Mouse (Mus musculus): ENCODE data around the gene Aff1. TPM values are rescaled to one million over a fixed set of nuclear protein-coding genes. Genes with fewer than 3 reads are reported as not detected.

Aff1 gene
- polyA plus RNA-seq, 1 experiment, result not detected

GRCm38 (mm10) chr5:103701466-103701865 is 9.3 kb downstream of the Aff1 start:
- Histone ChIP-seq H3K4me3 (ENCODE audit: insufficient read depth, low read depth, low read length) (no peak overlapping the region), H3K4me1 (ENCODE audit: control insufficient read depth, insufficient read depth, low read length) (no peaks in the 10 kb centered on the region), H3K27ac (ENCODE audit: insufficient read depth, low read depth, low read length) (no peak overlapping the region)
- TF ChIP-seq CTCF (IDR thresholded peaks at IDR 0.05; ENCODE audit: insufficient read depth, low read depth, low read length), result no peak
- 78% methylated on average over 3 of the region's 3 CpGs for WGBS

- TF ChIP-seq POLR2A (IDR thresholded peaks at IDR 0.05; ENCODE audit: insufficient read depth, low read depth, low read length), result no peak
- no peak for TF ChIP-seq CTCF (IDR thresholded peaks at IDR 0.05; ENCODE audit: insufficient read depth, low read depth, low read length)
- Histone ChIP-seq H3K4me3 (ENCODE audit: insufficient read depth, low read depth, low read length) (no peak overlapping the region), H3K27ac (ENCODE audit: insufficient read depth, low read depth, low read length) (no peak overlapping the region), H3K4me1 (ENCODE audit: control insufficient read depth, insufficient read depth, low read length) (no peaks in the 10 kb centered on the region)
- 81% methylated on average over 6 of the region's 6 CpGs for WGBS
Observed at GRCm38 (mm10) chr5:103702527-103702926, 10.4 kb downstream of the Aff1 start.

DNA sequence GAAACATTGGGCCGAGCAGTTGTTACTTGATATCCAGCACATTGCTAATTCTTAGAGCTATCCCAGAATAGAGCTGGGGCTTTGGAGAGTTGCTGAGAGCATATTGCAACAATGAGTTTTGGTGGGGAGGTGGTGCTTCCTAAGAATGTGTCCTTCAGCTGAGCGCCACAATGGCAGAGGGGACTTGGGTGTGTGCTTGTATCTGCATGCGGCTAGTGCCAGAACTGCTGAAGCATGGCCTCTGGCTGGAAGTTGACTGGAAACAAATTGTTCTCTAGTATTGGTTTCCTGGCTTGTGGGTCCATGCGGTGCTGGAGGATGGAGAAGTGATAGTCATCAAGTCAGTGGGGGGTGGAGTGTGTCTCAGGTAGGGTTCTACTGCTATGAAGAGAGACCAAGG is 13.2 kb downstream of the Aff1 start:
- H3K4me1 ChIP-seq (ENCODE audit: control insufficient read depth, insufficient read depth, low read length), result no peaks in the 10 kb centered on the region
- no peak overlapping the region for H3K27ac ChIP-seq (ENCODE audit: insufficient read depth, low read depth, low read length)
- TF ChIP-seq POLR2A (IDR thresholded peaks at IDR 0.05; ENCODE audit: insufficient read depth, low read depth, low read length) (no peak), CTCF (IDR thresholded peaks at IDR 0.05; ENCODE audit: insufficient read depth, low read depth, low read length) (no peak)
- H3K4me3 ChIP-seq (ENCODE audit: insufficient read depth, low read depth, low read length), result no peak overlapping the region
- 96% methylated on average over 4 of the region's 4 CpGs for WGBS

GRCm38 (mm10) chr5:103705874-103706273 is 13.7 kb downstream of the Aff1 start:
- no peaks in the 10 kb centered on the region for H3K4me1 ChIP-seq (ENCODE audit: control insufficient read depth, insufficient read depth, low read length)
- H3K4me3 ChIP-seq (ENCODE audit: insufficient read depth, low read depth, low read length), result no peak overlapping the region
- TF ChIP-seq CTCF (IDR thresholded peaks at IDR 0.05; ENCODE audit: insufficient read depth, low read depth, low read length) (no peak), POLR2A (IDR thresholded peaks at IDR 0.05; ENCODE audit: insufficient read depth, low read depth, low read length) (no peak)
- H3K27ac ChIP-seq (ENCODE audit: insufficient read depth, low read depth, low read length), result no peak overlapping the region
- WGBS, result 77% methylated on average over 1 of the region's 1 CpGs

- WGBS, result 90% methylated on average over 3 of the region's 3 CpGs
Observed at GRCm38 (mm10) chr5:103709044-103709443, 16.9 kb downstream of the Aff1 start.

DNA sequence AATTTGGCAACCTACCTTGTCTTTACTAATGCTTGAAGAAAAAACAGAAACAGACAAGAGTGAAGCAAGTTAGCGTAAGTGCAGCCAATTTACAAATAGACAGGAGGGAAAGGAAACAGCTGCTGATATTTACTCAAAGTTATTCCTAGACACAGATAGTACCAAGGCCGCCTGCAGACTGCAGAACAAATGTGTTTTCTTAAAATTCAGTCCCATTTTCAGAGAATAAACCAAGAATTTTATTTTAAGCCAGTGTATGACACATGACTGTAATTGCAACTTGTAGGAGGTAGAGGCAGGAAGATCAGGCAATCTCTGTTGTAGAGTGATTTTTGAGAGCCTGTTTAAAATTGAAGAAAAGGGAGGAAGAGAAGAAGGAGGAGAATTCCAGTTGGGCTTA is 19.7 kb downstream of the Aff1 start:
- TF ChIP-seq CTCF (IDR thresholded peaks at IDR 0.05; ENCODE audit: insufficient read depth, low read depth, low read length) (no peak), POLR2A (IDR thresholded peaks at IDR 0.05; ENCODE audit: insufficient read depth, low read depth, low read length) (no peak)
- Histone ChIP-seq H3K27ac (ENCODE audit: insufficient read depth, low read depth, low read length) (no peak overlapping the region), H3K4me3 (ENCODE audit: insufficient read depth, low read depth, low read length) (no peak overlapping the region), H3K4me1 (ENCODE audit: control insufficient read depth, insufficient read depth, low read length) (no peaks in the 10 kb centered on the region)
- 54% methylated on average over 2 of the region's 2 CpGs for WGBS

More at GRCm38 (mm10) chr5:103709044-103709443, 16.9 kb downstream of the Aff1 start:
- TF ChIP-seq CTCF (IDR thresholded peaks at IDR 0.05; ENCODE audit: insufficient read depth, low read depth, low read length) (no peak), POLR2A (IDR thresholded peaks at IDR 0.05; ENCODE audit: insufficient read depth, low read depth, low read length) (no peak)
- Histone ChIP-seq H3K4me1 (ENCODE audit: control insufficient read depth, insufficient read depth, low read length) (no peaks in the 10 kb centered on the region), H3K27ac (ENCODE audit: insufficient read depth, low read depth, low read length) (no peak overlapping the region), H3K4me3 (ENCODE audit: insufficient read depth, low read depth, low read length) (no peak overlapping the region)

DNA sequence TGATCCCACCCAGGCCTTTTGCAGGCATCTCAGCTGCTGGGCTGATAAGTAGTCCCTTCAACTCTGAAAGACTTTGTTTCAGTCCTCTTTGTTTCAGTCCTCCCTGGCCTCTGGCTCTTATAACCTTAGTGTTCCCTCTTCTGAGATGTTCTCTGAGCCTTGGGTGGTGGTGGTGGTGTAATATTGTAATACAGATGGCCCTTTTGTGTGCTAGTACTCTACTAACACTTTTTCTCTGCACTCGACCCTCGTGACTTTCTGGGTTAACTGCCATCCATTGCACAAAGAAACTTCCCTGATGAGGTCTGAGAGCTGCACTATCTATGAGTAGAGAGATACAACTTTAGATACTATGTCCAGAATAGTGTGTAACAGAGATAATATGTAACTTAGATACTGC is 21.2 kb downstream of the Aff1 start:
- Histone ChIP-seq H3K27ac (ENCODE audit: insufficient read depth, low read depth, low read length) (no peak overlapping the region), H3K4me1 (ENCODE audit: control insufficient read depth, insufficient read depth, low read length) (no peaks in the 10 kb centered on the region), H3K4me3 (ENCODE audit: insufficient read depth, low read depth, low read length) (no peak overlapping the region)
- TF ChIP-seq CTCF (IDR thresholded peaks at IDR 0.05; ENCODE audit: insufficient read depth, low read depth, low read length) (no peak), POLR2A (IDR thresholded peaks at IDR 0.05; ENCODE audit: insufficient read depth, low read depth, low read length) (no peak)
- 81% methylated on average over 2 of the region's 2 CpGs for WGBS

GRCm38 (mm10) chr5:103714943-103715342 is 22.8 kb downstream of the Aff1 start:
- H3K27ac ChIP-seq (ENCODE audit: insufficient read depth, low read depth, low read length), result no peak overlapping the region
- H3K4me1 ChIP-seq (ENCODE audit: control insufficient read depth, insufficient read depth, low read length), result no peaks in the 10 kb centered on the region
- 91% methylated on average over 6 of the region's 6 CpGs for WGBS
- H3K4me3 ChIP-seq (ENCODE audit: insufficient read depth, low read depth, low read length), result no peak overlapping the region
- TF ChIP-seq CTCF (IDR thresholded peaks at IDR 0.05; ENCODE audit: insufficient read depth, low read depth, low read length), result no peak
- no peak for TF ChIP-seq POLR2A (IDR thresholded peaks at IDR 0.05; ENCODE audit: insufficient read depth, low read depth, low read length)

DNA sequence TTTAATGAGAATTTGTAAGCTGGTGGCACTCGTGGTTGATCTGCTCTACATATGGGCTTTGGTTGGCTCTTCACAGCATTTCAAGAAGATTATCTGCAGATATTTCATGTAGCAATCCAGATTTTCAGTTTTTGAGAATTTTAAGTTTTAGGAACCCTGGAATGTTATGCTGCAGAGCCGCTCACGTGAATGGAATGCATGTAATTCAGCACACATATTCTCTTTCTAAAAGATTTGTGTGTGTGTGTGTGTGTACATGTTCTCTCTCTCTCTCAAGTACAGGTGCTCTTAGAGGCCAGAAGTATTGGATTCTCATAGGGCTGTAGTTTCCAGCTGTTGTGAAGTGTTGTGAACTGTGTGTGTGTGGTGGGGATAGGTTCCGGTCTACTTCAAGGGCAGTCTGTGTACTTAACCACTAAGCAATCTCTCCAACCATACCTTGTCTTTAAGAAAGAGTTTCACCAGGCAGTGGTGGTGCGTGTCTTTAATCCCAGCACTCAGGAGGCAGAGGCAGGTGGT is 24.7 kb downstream of the Aff1 start:
- WGBS, result 93% methylated on average over 5 of the region's 5 CpGs
- no peak for TF ChIP-seq POLR2A (IDR thresholded peaks at IDR 0.05; ENCODE audit: insufficient read depth, low read depth, low read length)
- no peak for TF ChIP-seq CTCF (IDR thresholded peaks at IDR 0.05; ENCODE audit: insufficient read depth, low read depth, low read length)
- H3K4me3 ChIP-seq (ENCODE audit: insufficient read depth, low read depth, low read length), result no peak overlapping the region
- no peaks in the 10 kb centered on the region for H3K4me1 ChIP-seq (ENCODE audit: control insufficient read depth, insufficient read depth, low read length)
- no peak overlapping the region for H3K27ac ChIP-seq (ENCODE audit: insufficient read depth, low read depth, low read length)

DNA sequence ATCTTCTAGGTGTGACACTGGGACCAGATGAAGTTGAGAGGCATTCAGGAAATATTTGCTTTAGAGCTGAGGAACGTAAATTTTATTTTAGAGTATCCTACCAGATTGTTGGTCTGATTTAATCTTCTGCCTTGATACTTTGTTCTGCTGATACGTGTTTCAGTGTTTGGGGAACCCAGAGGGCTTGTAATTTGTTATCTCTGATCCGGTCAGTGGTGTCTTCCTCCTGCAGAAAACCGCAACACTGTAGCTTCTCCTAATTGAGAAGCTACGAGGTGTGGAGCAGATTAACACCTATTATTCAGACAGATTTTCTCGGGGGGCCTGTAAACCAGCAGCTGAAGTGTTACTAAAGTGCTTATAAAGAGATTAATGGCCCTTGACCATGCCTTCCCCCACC is 27.0 kb downstream of the Aff1 start:
- no peak for TF ChIP-seq CTCF (IDR thresholded peaks at IDR 0.05; ENCODE audit: insufficient read depth, low read depth, low read length)
- TF ChIP-seq POLR2A (IDR thresholded peaks at IDR 0.05; ENCODE audit: insufficient read depth, low read depth, low read length), result no peak
- Histone ChIP-seq H3K4me1 (ENCODE audit: control insufficient read depth, insufficient read depth, low read length) (no peaks in the 10 kb centered on the region), H3K4me3 (ENCODE audit: insufficient read depth, low read depth, low read length) (no peak overlapping the region), H3K27ac (ENCODE audit: insufficient read depth, low read depth, low read length) (no peak overlapping the region)
- WGBS, result 69% methylated on average over 6 of the region's 6 CpGs

All from olfactory bulb, adult 2 months (tissue).